Mouse (Mus musculus): ENCODE results near the gene Slc4a4.

DNA sequence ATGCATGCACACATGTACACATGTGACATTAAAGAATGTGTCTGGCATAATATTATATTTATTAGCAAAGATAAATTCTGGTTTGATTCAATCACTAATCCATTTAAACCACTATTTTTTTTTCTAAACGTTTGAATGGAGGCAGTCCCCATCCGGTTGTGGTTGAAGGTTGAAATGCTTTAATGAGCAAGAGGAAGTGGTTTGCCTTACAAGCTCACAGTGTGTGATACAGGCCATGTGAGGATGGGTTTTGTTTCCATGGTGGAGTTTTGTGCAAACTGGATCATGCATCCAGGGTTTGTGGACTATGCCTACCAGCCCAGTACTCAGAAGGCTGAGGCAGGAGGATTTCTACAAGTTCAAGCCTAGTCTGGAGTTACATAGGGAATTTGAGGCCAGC is 311.9 kb downstream of the Slc4a4 start:
- TF ChIP-seq CTCF (IDR thresholded peaks at IDR 0.05; ENCODE audit: borderline replicate concordance, extremely low read depth, insufficient read depth, insufficient read length) (no peak), POLR2A (IDR thresholded peaks at IDR 0.05; ENCODE audit: borderline replicate concordance, extremely low read depth, insufficient read depth, insufficient read length, poor library complexity, severe bottlenecking) (no peak)
